Mouse (Mus musculus) cerebellum, adult 11-12 months (tissue): Measurements from ENCODE around the gene Rsl24d1.
"Not testable (repeated sequence)": the region's sequence is repeated elsewhere in the genome, so short reads cannot be mapped to it uniquely, and the experiment has no call there.

Experiments used
- DNase-seq: peaks from one replicate; pipeline ENCODE4 v3.0.0; 2022

Gene Rsl24d1

DNA sequence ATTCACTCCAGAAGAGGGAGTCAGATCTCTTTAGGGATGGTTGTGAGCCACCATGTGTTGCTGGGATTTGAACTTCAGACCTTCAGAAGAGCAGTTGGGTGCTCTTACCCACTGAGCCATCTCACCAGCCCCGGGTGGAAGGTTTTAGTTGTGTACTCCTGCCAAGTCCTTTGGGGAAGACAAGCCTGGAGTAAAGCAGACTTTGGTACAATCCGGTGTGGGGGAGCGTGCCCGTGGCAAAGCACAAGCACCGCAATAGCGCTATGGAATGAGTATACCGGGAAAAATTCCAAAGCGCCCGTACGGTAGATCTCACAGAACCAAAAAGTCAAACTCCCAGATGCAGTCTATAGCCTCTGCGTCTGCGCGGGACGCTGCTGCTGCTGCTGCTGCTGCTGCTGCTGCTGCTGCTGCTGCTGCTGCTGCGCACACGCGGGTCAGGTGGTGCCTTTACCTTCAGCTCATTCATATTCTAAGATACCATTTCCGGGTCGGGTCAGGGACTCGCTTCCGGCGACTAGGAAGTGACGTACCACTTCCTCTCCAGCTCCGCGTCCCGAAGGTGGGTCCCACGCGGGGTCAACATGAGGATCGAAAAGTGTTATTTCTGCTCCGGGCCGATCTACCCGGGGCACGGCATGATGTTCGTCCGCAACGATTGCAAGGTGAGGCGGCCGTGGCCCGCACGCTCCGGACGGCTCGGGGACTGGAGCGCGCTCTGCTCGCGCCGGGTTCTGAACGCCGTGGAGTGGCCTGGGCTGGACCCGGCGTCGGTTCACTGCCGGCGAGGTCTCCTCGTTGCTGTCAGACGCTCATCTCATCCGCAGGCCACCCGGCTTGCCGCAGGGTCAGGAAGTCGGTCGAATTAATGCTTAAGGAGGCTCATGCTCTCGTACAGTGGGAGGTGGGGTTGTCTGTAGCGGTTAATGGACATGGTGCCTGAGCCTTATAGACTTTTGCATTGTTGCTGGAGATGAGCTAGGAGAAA, at the start of gene Rsl24d1:
Gene Rsl24d1, plus strand, starts transcription at position 508 of the 988 bp plus-strand sequence.
- peak; percentile 90 for DNase-seq

- DNase-seq = no peak
Measured at GRCm38 (mm10) chr9:73063621-73064290, 49.5 kb upstream of the Rsl24d1 start.

- DNase-seq = no peak
Measured at GRCm38 (mm10) chr9:73067086-73067485, 46.1 kb upstream of the Rsl24d1 start.

- DNase-seq = no peak
Measured at GRCm38 (mm10) chr9:73068230-73068679, 45.0 kb upstream of the Rsl24d1 start.

DNA sequence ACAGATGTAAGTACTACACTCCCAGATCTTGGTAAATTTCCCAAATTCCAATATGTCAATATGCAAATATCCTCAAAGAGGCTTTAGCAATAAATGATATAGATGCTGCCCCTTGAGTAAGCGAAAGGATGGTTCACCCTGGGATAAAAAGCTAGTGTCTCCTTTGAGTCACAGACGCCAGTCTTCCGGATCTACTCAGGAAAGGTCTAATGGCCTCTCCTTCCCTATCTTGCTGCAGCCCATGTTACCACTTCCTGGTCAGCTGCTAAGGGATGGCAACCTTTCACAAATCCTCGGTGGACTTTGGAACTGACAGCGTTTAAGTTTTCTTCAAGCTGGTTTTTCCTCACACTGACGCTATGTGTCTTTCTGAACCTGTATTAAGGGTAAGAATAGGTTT, 44.5 kb upstream of the Rsl24d1 start:
- no peak for DNase-seq

GRCm38 (mm10) chr9:73070971-73071659, 42.1 kb upstream of the Rsl24d1 start:
- DNase-seq = no peak

- no peak for DNase-seq
Measured at GRCm38 (mm10) chr9:73072426-73072825, 40.8 kb upstream of the Rsl24d1 start.

GRCm38 (mm10) chr9:73073169-73073568, 40.1 kb upstream of the Rsl24d1 start:
- DNase-seq = no peak

DNA sequence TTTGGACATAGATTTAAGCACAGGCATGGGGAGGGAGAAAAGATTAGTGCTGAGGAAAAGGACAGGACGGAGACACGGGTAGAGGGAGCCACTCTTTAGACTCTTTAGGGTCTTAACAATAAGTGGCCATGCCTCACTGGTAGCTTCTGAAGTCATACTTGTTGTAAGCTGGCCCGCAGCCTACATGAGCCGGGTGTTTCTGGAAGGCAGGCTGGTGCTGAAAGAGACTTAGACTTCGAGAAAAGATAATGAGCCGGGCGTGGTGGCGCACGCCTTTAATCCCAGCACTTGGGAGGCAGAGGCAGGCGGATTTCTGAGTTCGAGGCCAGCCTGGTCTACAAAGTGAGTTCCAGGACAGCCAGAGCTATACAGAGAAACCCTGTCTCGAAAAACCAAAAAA, 33.9 kb upstream of the Rsl24d1 start:
- DNase-seq = not testable (repeated sequence)

DNA sequence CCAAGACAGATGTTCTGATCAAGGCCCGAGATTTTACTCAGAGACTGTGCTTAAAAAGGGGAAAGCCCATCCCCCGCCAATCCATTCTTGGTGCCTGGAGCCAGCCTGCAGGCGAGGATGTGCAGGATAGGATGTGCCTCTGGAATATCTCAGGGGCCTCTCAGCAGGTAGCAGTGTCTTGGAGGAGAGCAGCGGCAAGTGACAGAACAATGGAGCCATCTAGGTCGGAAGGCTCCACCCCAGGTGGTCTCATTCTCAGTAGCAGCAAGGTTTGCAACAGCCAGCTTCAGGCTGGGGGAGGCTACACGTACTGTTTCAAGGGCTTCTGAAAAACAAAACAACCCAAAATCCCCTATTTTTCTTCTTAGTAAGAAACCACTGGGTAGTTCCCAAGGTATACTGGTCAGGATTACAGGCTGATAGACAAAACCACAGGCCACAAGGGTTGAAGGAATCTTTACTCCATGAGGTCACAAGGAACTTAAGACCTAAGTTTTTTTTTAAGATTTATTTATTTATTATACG, 33.4 kb upstream of the Rsl24d1 start:
- no peak for DNase-seq

GRCm38 (mm10) chr9:73082291-73083000, 30.8 kb upstream of the Rsl24d1 start:
- peak; percentile 94 for DNase-seq

DNA sequence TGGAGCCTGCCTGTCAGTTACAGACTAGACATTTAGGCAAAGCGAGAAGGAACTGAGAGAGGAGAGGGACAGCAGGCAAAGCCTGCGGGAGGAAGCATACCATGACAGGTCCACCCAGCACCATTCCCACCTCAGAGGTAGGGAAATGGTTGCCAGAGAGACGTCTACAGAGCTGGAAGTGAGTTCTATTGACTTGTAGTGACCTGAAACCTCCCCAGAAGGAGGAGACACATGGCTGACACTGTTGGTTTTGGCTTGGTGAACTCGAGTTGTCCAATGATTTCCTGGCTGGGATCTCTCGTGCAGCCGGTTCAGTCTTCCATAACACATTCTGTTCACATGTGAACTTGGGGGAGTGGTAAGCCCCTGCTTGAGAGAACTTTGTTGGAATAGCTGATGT, 29.3 kb upstream of the Rsl24d1 start:
- no peak for DNase-seq

DNA sequence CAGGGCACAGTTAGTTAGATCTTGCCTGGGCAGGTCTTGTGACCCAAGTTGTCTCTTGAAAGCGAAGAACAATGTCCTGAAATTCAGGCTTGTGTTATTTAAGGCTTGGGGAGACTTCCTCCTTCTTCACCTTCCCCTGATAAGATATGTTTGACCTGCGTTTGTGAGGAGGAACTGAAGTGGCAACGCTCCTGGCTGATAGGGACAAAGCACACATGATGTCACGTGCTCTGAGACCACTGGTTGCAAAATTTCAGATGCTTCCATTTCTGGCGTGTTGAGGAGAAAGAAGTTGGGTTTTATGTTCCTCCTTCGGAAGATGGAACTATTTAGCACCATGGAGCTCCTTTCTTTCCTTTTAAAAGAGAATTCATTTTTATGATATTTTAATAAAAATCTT, 27.4 kb upstream of the Rsl24d1 start:
- no peak for DNase-seq

DNA sequence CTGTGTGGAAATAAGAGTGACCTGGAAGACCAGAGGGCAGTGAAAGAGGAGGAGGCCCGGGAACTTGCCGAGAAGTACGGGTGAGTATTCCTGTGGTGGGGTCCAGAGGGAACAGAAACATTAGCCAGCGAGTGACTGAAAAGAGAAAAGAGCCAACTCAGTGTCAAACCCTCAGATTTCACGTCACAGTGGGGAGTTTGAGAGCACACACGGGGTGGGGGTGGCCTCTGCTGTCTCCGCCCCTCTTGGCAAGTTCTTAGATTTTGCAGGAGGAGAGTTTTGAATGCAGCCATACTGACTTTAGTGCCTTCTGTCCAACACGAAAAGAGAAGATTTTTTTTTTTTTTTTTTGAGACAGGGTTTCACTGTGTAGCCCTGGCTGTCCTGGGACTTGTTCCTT, 26.1 kb upstream of the Rsl24d1 start:
- DNase-seq = no peak

DNA sequence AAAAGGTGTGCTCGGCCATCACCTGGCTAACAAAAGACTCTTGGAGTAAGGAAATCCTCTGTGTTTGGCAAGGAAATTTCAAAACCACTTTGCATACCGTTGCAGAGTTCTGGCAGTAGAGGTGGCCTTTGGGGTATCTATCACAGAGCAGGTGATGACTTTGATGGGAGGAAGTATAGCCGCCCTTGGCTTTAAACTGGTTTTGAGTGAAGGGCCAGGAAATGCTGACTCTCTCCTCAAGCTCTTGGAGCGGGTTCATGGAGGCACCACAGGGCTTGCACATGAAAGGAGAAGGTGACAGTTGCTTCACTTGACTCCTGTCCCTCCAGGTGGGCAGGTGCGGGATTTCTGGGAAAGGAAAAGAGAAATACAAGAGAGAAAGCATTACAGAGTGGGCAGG, 25.6 kb upstream of the Rsl24d1 start:
- no peak for DNase-seq

GRCm38 (mm10) chr9:73089222-73089920, 23.9 kb upstream of the Rsl24d1 start:
- no peak for DNase-seq

- no peak for DNase-seq
Measured at GRCm38 (mm10) chr9:73090121-73090520, 23.1 kb upstream of the Rsl24d1 start.

GRCm38 (mm10) chr9:73091747-73092146, 21.5 kb upstream of the Rsl24d1 start:
- no peak for DNase-seq

GRCm38 (mm10) chr9:73094580-73094979, 18.6 kb upstream of the Rsl24d1 start:
- DNase-seq = no peak

DNA sequence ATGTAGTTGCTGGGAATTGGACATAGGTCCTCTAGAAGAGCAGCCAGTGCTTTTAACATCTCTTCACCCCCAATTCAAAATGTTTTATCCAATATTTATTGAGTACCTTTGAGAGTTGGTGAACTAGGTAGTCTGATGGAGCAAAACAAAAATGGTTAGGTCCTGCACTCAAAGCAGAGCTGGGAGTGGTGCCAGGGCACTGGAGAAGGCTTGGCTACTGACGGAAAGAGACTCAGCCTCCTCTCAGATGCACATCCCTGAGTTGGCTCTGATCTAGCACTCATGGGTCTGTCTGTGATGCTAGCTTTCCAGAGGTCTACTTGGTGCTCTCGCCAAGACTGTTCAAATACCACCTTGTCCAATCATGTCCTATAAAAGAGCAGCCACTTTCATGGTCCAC, 15.3 kb upstream of the Rsl24d1 start:
- DNase-seq = no peak

- no peak for DNase-seq
Measured at GRCm38 (mm10) chr9:73101536-73101935, 11.7 kb upstream of the Rsl24d1 start, which contains the start of gene Khdc3. Gene Khdc3, plus strand, starts transcription at chr9:73101836.

GRCm38 (mm10) chr9:73102181-73102580, 11.0 kb upstream of the Rsl24d1 start, which contains the start of gene Gm20509:
Gene Gm20509, plus strand, starts transcription at chr9:73102470.
- DNase-seq = no peak
